Mouse (Mus musculus) kidney, postnatal 10 days (tissue): ENCODE measurements at regions not wholly inside any gene's neighbourhood (a gene's known extent, or its start where the extent isn't known, plus 50 kb on each side); places are given as distances from the start of the nearest gene placed in this dataset.
"Not testable (repeated sequence)": the region's sequence is repeated elsewhere in the genome, so short reads cannot be mapped to it uniquely, and the experiment has no call there.

Experiments
- DNase-seq: peaks from one replicate; pipeline ENCODE4 v3.0.0; 2021; ENCODE audit warnings: mixed read lengths

- peak; percentile 19 for DNase-seq
These were observed 74.5 kb downstream of the Slc10a2 start for GRCm38 (mm10) chr8:5030651-5031050.

- DNase-seq, result peak; percentile 24
These were observed 92.8 kb downstream of the Slc10a2 start for GRCm38 (mm10) chr8:5012368-5012767.

- no peak for DNase-seq
These were observed 93.4 kb downstream of the Slc10a2 start for GRCm38 (mm10) chr8:5011771-5012170.

GRCm38 (mm10) chr8:5003359-5003758, 101.8 kb downstream of the Slc10a2 start:
- DNase-seq, result not testable (repeated sequence)
